Mouse (Mus musculus): Measurements from ENCODE around the gene Abat. TPM values are rescaled to one million over a fixed set of nuclear protein-coding genes. Genes with fewer than 3 reads are reported as not detected.

Abat gene
- polyA plus RNA-seq, 2 experiments = 19.1 to 23.2 TPM

GRCm38 (mm10) chr16:8491743-8492490, 21.3 kb upstream of the Abat start:
- H3K36me3 ChIP-seq (ENCODE audit: control insufficient read depth, insufficient read depth, low read length) = peaks cover 8% of the 10 kb centered on the region; the same call in 1 of the 2 replicates
- no peaks in the 10 kb centered on the region for H3K9me3 ChIP-seq (ENCODE audit: control insufficient read depth, low read length)
- H3K27me3 ChIP-seq (ENCODE audit: control insufficient read depth, insufficient read depth, low read length) = no peaks in the 10 kb centered on the region
- 33% methylated on average over 13 of the region's 13 CpGs for WGBS
- no peaks in the 10 kb centered on the region for H3K4me1 ChIP-seq (ENCODE audit: control insufficient read depth, insufficient read depth, low read length)
- ATAC-seq (ENCODE audit: low FRiP score, low read depth) (no peak), DNase-seq (ENCODE audit: low spot score) (no peak)
- no peak overlapping the region for H3K9ac ChIP-seq (ENCODE audit: low read depth, low read length, severe bottlenecking)
- H3K4me3 ChIP-seq (replicated peaks; ENCODE audit: low read length) = no peak overlapping the region
- no peak overlapping the region for H3K4me2 ChIP-seq (replicated peaks; ENCODE audit: low read depth, low read length, severe bottlenecking)
- no peak overlapping the region for H3K27ac ChIP-seq (replicated peaks; ENCODE audit: low read depth, low read length)
- TF ChIP-seq POLR2A (IDR thresholded peaks at IDR 0.05; ENCODE audit: borderline replicate concordance, extremely low read depth, insufficient read depth, insufficient read length) = no peak

GRCm38 (mm10) chr16:8494268-8494667, 19.0 kb upstream of the Abat start:
- no peaks in the 10 kb centered on the region for H3K4me1 ChIP-seq (ENCODE audit: control insufficient read depth, insufficient read depth, low read length)
- H3K4me3 ChIP-seq (replicated peaks; ENCODE audit: low read length) = no peak overlapping the region
- no peak overlapping the region for H3K4me2 ChIP-seq (replicated peaks; ENCODE audit: low read depth, low read length, severe bottlenecking)
- TF ChIP-seq POLR2A (IDR thresholded peaks at IDR 0.05; ENCODE audit: borderline replicate concordance, extremely low read depth, insufficient read depth, insufficient read length) = no peak
- WGBS = 24% methylated on average over 4 of the region's 4 CpGs
- no peak overlapping the region for H3K27ac ChIP-seq (replicated peaks; ENCODE audit: low read depth, low read length)
- no peaks in the 10 kb centered on the region for H3K9me3 ChIP-seq (ENCODE audit: control insufficient read depth, low read length)
- ATAC-seq (ENCODE audit: low FRiP score, low read depth) (peak; percentile 74), DNase-seq (ENCODE audit: low spot score) (peak; percentile 69)
- no peaks in the 10 kb centered on the region for H3K27me3 ChIP-seq (ENCODE audit: control insufficient read depth, insufficient read depth, low read length)
- H3K9ac ChIP-seq (ENCODE audit: low read depth, low read length, severe bottlenecking) = no peak overlapping the region
- 0 out of 2 replicates have a peak, but pooled peaks cover 3% of the 10 kb centered on the region for H3K36me3 ChIP-seq (ENCODE audit: control insufficient read depth, insufficient read depth, low read length)

- 66% methylated on average over 2 of the region's 2 CpGs for whole genome bisulfite sequencing
- Histone ChIP-seq H3K36me3 (ENCODE audit: control insufficient read depth, insufficient read depth, low read length) (no peaks in the 10 kb centered on the region), H3K4me1 (ENCODE audit: control insufficient read depth, insufficient read depth, low read length) (no peaks in the 10 kb centered on the region), H3K27me3 (ENCODE audit: control insufficient read depth, insufficient read depth, low read length) (no peaks in the 10 kb centered on the region), H3K4me3 (replicated peaks; ENCODE audit: low read length) (no peak overlapping the region), H3K9ac (ENCODE audit: low read depth, low read length, severe bottlenecking) (no peak overlapping the region), H3K9me3 (ENCODE audit: control insufficient read depth, low read length) (no peaks in the 10 kb centered on the region), H3K4me2 (replicated peaks; ENCODE audit: low read depth, low read length, severe bottlenecking) (no peak overlapping the region), H3K27ac (replicated peaks; ENCODE audit: low read depth, low read length) (no peak overlapping the region)
- no peak for DNase-seq (ENCODE audit: low spot score)
- ATAC-seq (ENCODE audit: low FRiP score, low read depth) = no peak
- TF ChIP-seq POLR2A (IDR thresholded peaks at IDR 0.05; ENCODE audit: borderline replicate concordance, extremely low read depth, insufficient read depth, insufficient read length) = no peak
These were observed 16.3 kb upstream of the Abat start for GRCm38 (mm10) chr16:8496967-8497366.

DNA sequence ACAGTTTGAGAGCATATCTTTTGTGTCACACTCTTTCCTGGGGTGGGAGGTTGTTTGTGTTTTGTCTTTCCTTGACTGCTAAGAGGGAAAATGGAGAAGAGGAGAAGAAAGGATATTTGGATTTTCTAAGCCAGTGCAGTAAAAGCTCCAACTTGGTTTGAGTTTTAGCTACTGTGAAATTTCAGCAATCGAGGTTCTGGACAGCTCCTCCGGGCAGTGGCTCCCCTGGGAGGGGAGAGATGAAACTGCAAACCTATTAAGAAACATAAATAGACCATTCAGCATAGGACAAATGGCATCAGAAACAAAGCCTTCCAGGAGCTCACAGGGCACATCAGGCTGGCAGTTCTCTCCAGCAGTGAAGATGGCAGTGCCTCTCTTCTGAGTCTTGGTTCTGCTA, 9.0 kb upstream of the Abat start:
- no peak overlapping the region for H3K9ac ChIP-seq (ENCODE audit: low read depth, low read length, severe bottlenecking)
- H3K4me2 ChIP-seq (replicated peaks; ENCODE audit: low read depth, low read length, severe bottlenecking) = no peak overlapping the region
- TF ChIP-seq POLR2A (IDR thresholded peaks at IDR 0.05; ENCODE audit: borderline replicate concordance, extremely low read depth, insufficient read depth, insufficient read length) = no peak
- ATAC-seq (ENCODE audit: low FRiP score, low read depth) (no peak), DNase-seq (ENCODE audit: low spot score) (peak; percentile 21)
- H3K27ac ChIP-seq (replicated peaks; ENCODE audit: low read depth, low read length) = no peak overlapping the region
- H3K36me3 ChIP-seq (ENCODE audit: control insufficient read depth, insufficient read depth, low read length) = no peaks in the 10 kb centered on the region
- H3K9me3 ChIP-seq (ENCODE audit: control insufficient read depth, low read length) = no peaks in the 10 kb centered on the region
- H3K27me3 ChIP-seq (ENCODE audit: control insufficient read depth, insufficient read depth, low read length) = no peaks in the 10 kb centered on the region
- no peak overlapping the region for H3K4me3 ChIP-seq (replicated peaks; ENCODE audit: low read length)
- 49% methylated on average over 2 of the region's 2 CpGs for WGBS
- no peaks in the 10 kb centered on the region for H3K4me1 ChIP-seq (ENCODE audit: control insufficient read depth, insufficient read depth, low read length)

- 68% methylated on average over 5 of the region's 5 CpGs for WGBS
- no peak for TF ChIP-seq POLR2A (IDR thresholded peaks at IDR 0.05; ENCODE audit: borderline replicate concordance, extremely low read depth, insufficient read depth, insufficient read length)
- ATAC-seq (ENCODE audit: low FRiP score, low read depth) = no peak
These were observed 3.3 kb upstream of the Abat start for GRCm38 (mm10) chr16:8509894-8510293.

More at GRCm38 (mm10) chr16:8509894-8510293, 3.3 kb upstream of the Abat start:
- Histone ChIP-seq H3K36me3 (ENCODE audit: control insufficient read depth, insufficient read depth, low read length) (no peaks in the 10 kb centered on the region), H3K9me3 (ENCODE audit: control insufficient read depth, low read length) (no peaks in the 10 kb centered on the region), H3K4me2 (replicated peaks; ENCODE audit: low read depth, low read length, severe bottlenecking) (no peak overlapping the region), H3K4me1 (ENCODE audit: control insufficient read depth, insufficient read depth, low read length) (peaks cover 10% of the 10 kb centered on the region), H3K4me3 (replicated peaks; ENCODE audit: low read length) (no peak overlapping the region), H3K27ac (replicated peaks; ENCODE audit: low read depth, low read length) (no peak overlapping the region), H3K9ac (ENCODE audit: low read depth, low read length, severe bottlenecking) (no peak overlapping the region), H3K27me3 (ENCODE audit: control insufficient read depth, insufficient read depth, low read length) (no peaks in the 10 kb centered on the region)
- no peak for DNase-seq (ENCODE audit: low spot score)

Measured in limb, embryonic 14.5 days (tissue).